Mouse (Mus musculus) liver, embryonic 11.5 days (tissue): ENCODE results near the gene Vps45. TPM values are rescaled to one million over a fixed set of nuclear protein-coding genes. Genes with fewer than 3 reads are reported as not detected.

Experiments used
- ATAC-seq: fragments of 200-750 bp; cut with Nextera tagmentation; replicated peaks from 2 replicates; pipeline ENCODE4 v1.8.0; 2017; ENCODE audit warnings: moderate number of reproducible peaks, mild to moderate bottlenecking, moderate TSS enrichment, moderate library complexity; ENCODE audit not compliant: low FRiP score
- DNase-seq: peaks from one replicate; pipeline ENCODE4 v3.0.0-alpha.2; 2017; ENCODE audit warnings: low spot score
- H3K27ac ChIP-seq: fragments of 300-500 bp; sonication (generic); 2 replicates; pipeline ENCODE4 v1.5.1; 2014; ENCODE audit warnings: mild to moderate bottlenecking, low read depth, low read length, control low read depth
- H3K27me3 ChIP-seq: fragments of 300-500 bp; sonication (generic); replicated peaks from 2 replicates; pipeline ENCODE4 v1.6.1; 2014; ENCODE audit warnings: low read length, mixed read lengths; ENCODE audit not compliant: control insufficient read depth, insufficient read depth
- H3K36me3 ChIP-seq: fragments of 300-500 bp; sonication (generic); 2 replicates; pipeline ENCODE4 v1.6.1; 2014; ENCODE audit warnings: mild to moderate bottlenecking, low read length, moderate library complexity, mixed read lengths; ENCODE audit not compliant: control insufficient read depth, insufficient read depth
- H3K4me1 ChIP-seq: fragments of 300-500 bp; sonication (generic); replicated peaks from 2 replicates; pipeline ENCODE4 v1.6.1; 2014; ENCODE audit warnings: low read length, mixed read lengths; ENCODE audit not compliant: control insufficient read depth, insufficient read depth
- H3K4me2 ChIP-seq: fragments of 300-500 bp; sonication (generic); 2 replicates; pipeline ENCODE4 v1.6.1; 2014; ENCODE audit warnings: mild to moderate bottlenecking, control low read depth, moderate library complexity
- H3K4me3 ChIP-seq: fragments of 300-500 bp; sonication (generic); 2 replicates; pipeline ENCODE4 v1.5.1; 2014; ENCODE audit warnings: low read depth, low read length, control low read depth
- H3K9ac ChIP-seq: fragments of 300-500 bp; sonication (generic); 2 replicates; pipeline ENCODE4 v1.6.1; 2014; ENCODE audit warnings: low read depth, low read length, control low read depth
- H3K9me3 ChIP-seq: fragments of 300-500 bp; sonication (generic); 2 replicates; pipeline ENCODE4 v1.6.1; 2016; ENCODE audit warnings: low read length, inconsistent platforms, mixed read lengths; ENCODE audit not compliant: control insufficient read depth
- WGBS: fragments of 180-500 bp; shearing (Covaris S2); extraction: QIAGEN DNeasy Blood & Tissue Kit; methylation state at CpG from one replicate; pipeline ENCODE4 v1.1.7; 2014; 5-methylcytosine and 5-hydroxymethylcytosine counted together
- polyA plus RNA-seq: library from polyadenylated mRNA; unstranded; fragments of >200 nt; fragmentation: Nextera tagmentation; extraction: Ambion mirVana; gene quantifications from 2 replicates; pipeline ENCODE4 v1.2.1, GENCODE M21; 2014

Vps45 gene
- polyA plus RNA-seq, 1 experiment from 2014 or later = 18.5 TPM

DNA sequence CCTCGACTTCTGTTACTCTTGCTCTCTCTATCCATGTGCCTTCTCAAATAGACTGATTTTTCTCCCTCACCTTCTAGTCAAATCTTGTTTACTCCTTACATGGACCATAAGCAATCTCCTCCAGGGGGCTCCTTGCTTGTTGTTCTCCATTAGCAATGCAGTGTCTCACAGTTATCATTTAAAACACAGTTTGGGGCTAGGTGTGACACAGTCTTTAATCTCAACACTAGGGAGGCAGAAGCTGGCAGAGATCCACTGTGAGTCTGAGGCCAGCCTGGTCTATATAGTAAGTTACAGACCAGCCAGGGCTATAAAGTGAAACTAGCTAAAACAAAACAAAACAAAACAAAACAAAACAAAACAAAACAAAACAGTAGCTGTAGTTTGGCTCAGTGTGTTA, 31.1 kb downstream of the Vps45 start:
- no peak overlapping the region for H3K9ac ChIP-seq
- no peak overlapping the region for H3K4me2 ChIP-seq
- no peak for DNase-seq
- H3K9me3 ChIP-seq = no peaks in the 10 kb centered on the region
- 70% methylated on average over 1 of the region's 1 CpGs for WGBS
- no peak for ATAC-seq
- H3K27me3 ChIP-seq = no peaks in the 10 kb centered on the region
- no peak overlapping the region for H3K4me3 ChIP-seq
- H3K27ac ChIP-seq = no peak overlapping the region
- H3K4me1 ChIP-seq = no peaks in the 10 kb centered on the region
- no peaks in the 10 kb centered on the region for H3K36me3 ChIP-seq

DNA sequence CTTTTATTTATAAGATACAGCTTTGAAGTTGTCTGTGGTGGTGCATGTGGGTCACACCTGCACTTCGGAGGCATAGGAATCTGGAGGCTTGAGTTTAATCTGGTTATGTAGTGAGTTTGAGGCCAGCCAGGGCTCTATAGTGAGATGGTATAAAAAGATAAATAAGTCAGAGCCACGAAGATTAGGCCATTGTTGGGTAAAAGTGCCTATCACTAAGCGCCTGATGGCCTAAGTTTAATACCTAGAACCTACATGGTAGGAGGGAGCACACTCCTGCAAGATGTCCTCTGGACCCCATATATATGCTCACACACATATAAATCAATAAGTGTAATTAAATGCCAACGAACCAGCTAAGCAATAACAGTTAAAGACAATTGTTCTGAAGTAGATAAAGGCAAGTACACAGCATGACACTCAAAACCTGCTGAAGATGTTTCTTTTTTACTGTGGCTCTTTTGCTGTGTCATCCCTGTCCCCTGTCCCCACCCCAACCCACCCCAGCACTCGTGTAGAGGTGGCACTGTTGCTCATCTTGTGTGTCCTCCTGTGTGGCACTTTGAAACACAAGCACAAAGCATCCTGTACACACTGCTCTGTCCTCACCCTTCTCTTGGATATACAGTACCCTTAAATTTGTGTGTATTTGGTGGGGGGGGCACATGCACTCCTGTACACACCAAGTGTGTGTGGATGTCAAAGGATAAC, 36.7 kb downstream of the Vps45 start:
- WGBS = 54% methylated on average over 5 of the region's 5 CpGs
- H3K4me2 ChIP-seq = no peak overlapping the region
- no peaks in the 10 kb centered on the region for H3K27me3 ChIP-seq
- H3K9ac ChIP-seq = 0 out of 2 replicates have a peak overlapping the region, but pooled peaks have one; percentile 9
- H3K9me3 ChIP-seq = no peaks in the 10 kb centered on the region
- DNase-seq (no peak), ATAC-seq (peak; percentile 51)
- no peaks in the 10 kb centered on the region for H3K36me3 ChIP-seq
- peaks cover 11% of the 10 kb centered on the region for H3K4me1 ChIP-seq
- no peak overlapping the region for H3K4me3 ChIP-seq
- H3K27ac ChIP-seq = no peak overlapping the region

DNA sequence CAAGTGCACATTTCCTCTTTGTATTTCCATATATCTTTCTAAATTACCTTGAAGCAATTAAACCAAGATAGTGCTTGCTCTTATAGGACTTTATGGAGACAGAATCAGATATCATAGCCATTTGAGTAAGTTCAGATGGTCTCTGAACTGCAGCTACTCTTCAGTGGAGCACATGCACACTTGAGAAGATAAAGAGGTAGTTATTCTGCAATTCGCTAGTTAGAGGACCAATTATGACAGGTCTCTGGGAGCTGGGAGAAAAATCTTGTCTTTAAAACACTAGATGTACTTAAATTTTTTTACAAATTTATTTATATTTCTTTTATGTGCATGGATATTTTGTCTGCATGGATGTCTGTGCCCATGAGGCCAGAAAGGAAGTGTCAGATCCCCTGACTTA, 37.5 kb downstream of the Vps45 start:
- Histone ChIP-seq H3K4me2 (no peak overlapping the region), H3K4me3 (no peak overlapping the region), H3K9me3 (no peaks in the 10 kb centered on the region), H3K4me1 (peaks cover 11% of the 10 kb centered on the region), H3K27ac (no peak overlapping the region), H3K36me3 (no peaks in the 10 kb centered on the region), H3K9ac (no peak overlapping the region), H3K27me3 (no peaks in the 10 kb centered on the region)
- no peak for ATAC-seq
- no peak for DNase-seq
- 81% methylated on average over 1 of the region's 1 CpGs for WGBS

DNA sequence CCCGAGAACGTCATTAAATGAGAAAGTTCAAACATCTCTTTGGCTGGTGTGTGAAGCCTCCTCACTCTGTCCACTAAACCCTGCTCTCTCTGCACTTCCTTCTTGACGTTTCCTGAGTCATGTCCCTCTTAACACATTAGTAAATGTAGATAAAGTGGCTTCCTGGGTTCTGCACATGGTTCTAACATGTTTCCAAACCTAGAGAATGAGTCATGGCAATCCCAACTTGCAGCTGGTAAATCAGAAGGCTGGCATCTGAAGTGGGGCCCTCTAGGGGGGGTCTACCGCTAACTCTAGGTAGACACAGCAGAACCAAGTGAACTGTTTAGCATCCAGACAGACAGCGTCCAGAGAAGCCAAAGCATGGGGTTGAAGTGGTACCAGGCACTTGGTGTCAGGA, 40.8 kb downstream of the Vps45 start:
- no peak overlapping the region for H3K4me3 ChIP-seq
- no peaks in the 10 kb centered on the region for H3K9me3 ChIP-seq
- no peaks in the 10 kb centered on the region for H3K27me3 ChIP-seq
- H3K27ac ChIP-seq = no peak overlapping the region
- WGBS = 59% methylated on average over 5 of the region's 5 CpGs
- peaks cover 11% of the 10 kb centered on the region for H3K4me1 ChIP-seq
- ATAC-seq (no peak), DNase-seq (no peak)
- H3K4me2 ChIP-seq = no peak overlapping the region
- H3K9ac ChIP-seq = no peak overlapping the region
- H3K36me3 ChIP-seq = no peaks in the 10 kb centered on the region

DNA sequence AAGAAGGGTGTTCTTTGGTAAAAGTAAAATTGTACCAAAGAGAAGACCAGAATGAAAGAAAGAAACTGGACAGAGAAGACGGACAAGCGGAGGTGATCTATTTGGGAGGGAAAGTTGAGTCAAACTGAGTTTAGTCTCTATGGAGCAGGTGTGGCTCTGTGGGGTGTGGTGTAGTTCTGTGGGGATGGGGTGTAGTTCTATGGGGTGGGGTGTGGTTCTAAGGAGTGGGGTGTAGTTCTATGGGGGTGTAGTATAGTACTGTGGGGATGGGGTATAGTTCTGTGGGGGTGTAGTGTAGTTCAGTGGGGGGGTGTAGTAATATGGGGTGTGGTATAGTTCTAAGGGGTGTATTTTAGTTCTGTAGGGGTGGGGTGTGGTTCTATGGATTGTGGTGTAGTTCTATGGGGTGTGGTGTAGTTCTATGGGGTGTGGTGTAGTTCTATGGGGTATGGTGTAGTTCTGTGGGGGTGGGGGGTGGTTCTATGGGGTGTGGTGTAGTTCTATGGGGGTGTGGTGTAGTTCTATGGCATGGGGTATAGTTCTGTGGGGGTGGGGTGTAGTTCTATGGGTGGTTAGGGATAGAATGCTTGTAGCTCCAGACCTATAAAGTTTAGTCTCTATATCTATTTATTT, 41.9 kb downstream of the Vps45 start:
- H3K4me2 ChIP-seq = no peak overlapping the region
- peaks cover 5% of the 10 kb centered on the region for H3K4me1 ChIP-seq
- H3K4me3 ChIP-seq = no peak overlapping the region
- no peaks in the 10 kb centered on the region for H3K36me3 ChIP-seq
- no peaks in the 10 kb centered on the region for H3K9me3 ChIP-seq
- H3K27ac ChIP-seq = no peak overlapping the region
- no peaks in the 10 kb centered on the region for H3K27me3 ChIP-seq
- DNase-seq (no peak), ATAC-seq (no peak)
- H3K9ac ChIP-seq = no peak overlapping the region
- 92% methylated on average over 2 of the region's 2 CpGs for WGBS

DNA sequence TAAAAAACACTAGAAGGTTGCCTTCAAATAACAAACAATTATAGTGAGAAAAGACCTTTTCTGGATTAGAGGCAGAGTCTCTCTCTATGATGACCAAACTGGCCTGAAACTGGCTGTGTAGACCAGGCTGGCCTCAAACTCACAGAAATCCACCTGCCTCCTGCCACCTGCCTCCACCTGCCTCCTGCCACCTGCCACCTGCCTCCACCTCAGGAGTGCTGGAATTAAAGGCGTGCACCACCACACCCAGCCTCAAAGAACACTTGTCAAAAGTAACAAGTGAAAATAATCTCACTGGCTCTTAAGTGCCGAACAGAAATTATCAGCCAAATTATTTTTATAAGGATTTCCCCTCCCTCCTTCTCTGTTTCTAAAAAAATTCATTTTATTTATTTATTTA, 42.6 kb downstream of the Vps45 start:
- WGBS = 75% methylated on average over 2 of the region's 2 CpGs
- no peaks in the 10 kb centered on the region for H3K27me3 ChIP-seq

DNA sequence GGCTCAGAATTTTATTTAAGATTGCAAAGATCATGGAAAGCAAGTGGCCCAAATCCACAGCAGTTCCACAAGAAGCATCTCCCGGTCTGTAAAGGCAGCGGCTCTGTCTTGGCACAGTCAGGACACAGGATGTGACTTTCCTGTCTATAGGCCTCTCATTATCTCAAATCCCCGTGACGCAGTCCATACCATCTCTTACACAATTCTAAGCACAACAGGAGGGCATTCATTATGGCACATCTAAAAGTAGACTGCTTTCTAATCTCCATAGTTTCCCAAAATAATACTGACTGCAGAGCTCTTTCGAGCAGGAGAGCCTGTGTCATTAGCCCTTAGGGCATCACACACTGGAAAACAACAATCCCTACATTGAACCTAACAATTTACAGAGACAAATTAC, 45.5 kb downstream of the Vps45 start:
- no peaks in the 10 kb centered on the region for H3K27me3 ChIP-seq
- H3K4me3 ChIP-seq = no peak overlapping the region
- no peak for ATAC-seq
- H3K9me3 ChIP-seq = no peaks in the 10 kb centered on the region
- H3K4me1 ChIP-seq = no peaks in the 10 kb centered on the region; the same call in none of the 2 replicates
- no peaks in the 10 kb centered on the region for H3K36me3 ChIP-seq
- WGBS = 79% methylated on average over 5 of the region's 5 CpGs
- no peak for DNase-seq
- H3K27ac ChIP-seq = no peak overlapping the region
- no peak overlapping the region for H3K9ac ChIP-seq
- H3K4me2 ChIP-seq = no peak overlapping the region

More for the DNA sequence above, 42.6 kb downstream of the Vps45 start:
- Histone ChIP-seq H3K4me2 (no peak overlapping the region), H3K36me3 (no peaks in the 10 kb centered on the region), H3K4me1 (no peaks in the 10 kb centered on the region; the same call in none of the 2 replicates), H3K9me3 (no peaks in the 10 kb centered on the region), H3K9ac (no peak overlapping the region), H3K27ac (no peak overlapping the region), H3K4me3 (no peak overlapping the region)
- ATAC-seq (no peak), DNase-seq (no peak)

DNA sequence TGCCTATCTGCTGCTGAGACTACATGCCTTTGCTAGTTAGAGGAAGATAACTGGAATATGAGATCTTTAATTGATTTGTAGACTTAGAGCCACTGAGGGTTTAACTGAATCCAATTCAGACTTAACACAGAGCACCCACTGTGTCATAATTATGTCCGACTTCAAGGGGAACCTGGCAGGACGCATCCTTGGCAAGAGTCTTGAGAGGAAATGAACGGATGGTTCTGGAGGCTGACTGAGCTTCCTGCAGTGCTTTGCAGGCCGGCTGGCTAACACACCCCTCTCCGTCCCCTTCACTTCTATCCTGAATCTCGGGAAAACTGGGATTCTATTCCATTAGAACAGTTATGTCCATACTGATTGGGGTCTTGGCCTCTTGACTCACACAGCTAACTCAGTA, 49.8 kb downstream of the Vps45 start:
- H3K36me3 ChIP-seq = no peaks in the 10 kb centered on the region
- 75% methylated on average over 6 of the region's 6 CpGs for WGBS
- no peak overlapping the region for H3K4me3 ChIP-seq
- DNase-seq (no peak), ATAC-seq (no peak)
- H3K27me3 ChIP-seq = no peaks in the 10 kb centered on the region
- no peak overlapping the region for H3K9ac ChIP-seq
- H3K4me2 ChIP-seq = no peak overlapping the region
- H3K4me1 ChIP-seq = no peaks in the 10 kb centered on the region
- H3K27ac ChIP-seq = no peak overlapping the region
- H3K9me3 ChIP-seq = no peaks in the 10 kb centered on the region

DNA sequence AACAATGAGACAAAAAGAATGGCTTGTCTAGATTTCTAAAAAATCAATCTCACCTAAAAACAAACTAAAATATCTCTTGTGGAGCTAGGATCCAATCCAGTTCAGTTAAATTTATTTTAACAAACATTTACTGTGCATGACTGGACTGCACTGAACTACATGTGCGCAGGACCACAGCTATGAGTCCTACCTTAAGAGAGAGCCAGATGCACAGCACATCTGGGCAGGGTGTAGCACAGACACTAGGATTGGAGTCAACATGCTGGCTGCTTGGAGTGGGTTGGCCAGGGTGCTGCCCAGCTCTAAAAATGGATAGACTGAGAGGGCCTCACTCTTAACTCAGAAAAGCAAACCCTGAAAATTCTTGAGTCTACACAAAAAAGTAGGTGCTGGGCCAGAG, 56.7 kb downstream of the Vps45 start:
- 98% methylated on average over 1 of the region's 1 CpGs for WGBS
- no peak overlapping the region for H3K27ac ChIP-seq
- H3K4me1 ChIP-seq = peaks cover 37% of the 10 kb centered on the region
- DNase-seq (no peak), ATAC-seq (no peak)
- no peak overlapping the region for H3K4me3 ChIP-seq
- no peaks in the 10 kb centered on the region for H3K9me3 ChIP-seq
- H3K27me3 ChIP-seq = no peaks in the 10 kb centered on the region; the same call in 1 of the 2 replicates
- no peak overlapping the region for H3K4me2 ChIP-seq
- no peak overlapping the region for H3K9ac ChIP-seq
- H3K36me3 ChIP-seq = no peaks in the 10 kb centered on the region
